Mouse (Mus musculus) A20 (cell line): Measurements from ENCODE around the gene Nos3.

Experiments
- DNase-seq: peaks from one replicate; pipeline ENCODE4 v3.0.0-alpha.2; 2011; ENCODE audit warnings: low read depth, low spot score

Nos3 gene

GRCm38 (mm10) chr5:24344477-24345051 lies 20.0 kb upstream of the Nos3 start:
- no peak for DNase-seq

GRCm38 (mm10) chr5:24346313-24346712 lies 18.3 kb upstream of the Nos3 start:
- DNase-seq = no peak

GRCm38 (mm10) chr5:24347186-24347875 lies 17.3 kb upstream of the Nos3 start:
- DNase-seq = no peak

- DNase-seq = peak; percentile 84
Observed at GRCm38 (mm10) chr5:24348128-24348527, 16.5 kb upstream of the Nos3 start.

- no peak for DNase-seq
Observed at GRCm38 (mm10) chr5:24348546-24348945, 16.1 kb upstream of the Nos3 start.

- no peak for DNase-seq
Observed at GRCm38 (mm10) chr5:24350073-24350472, 14.5 kb upstream of the Nos3 start.

- DNase-seq = no peak
Observed at GRCm38 (mm10) chr5:24350531-24351250, 13.9 kb upstream of the Nos3 start.

GRCm38 (mm10) chr5:24351278-24351677 lies 13.3 kb upstream of the Nos3 start, which contains the start of gene Kcnh2:
Kcnh2 (minus strand) TSS chr5:24351604.
- no peak for DNase-seq

- DNase-seq = no peak
Observed at GRCm38 (mm10) chr5:24351701-24352171, 12.9 kb upstream of the Nos3 start.

GRCm38 (mm10) chr5:24352251-24352859 lies 12.3 kb upstream of the Nos3 start:
- no peak for DNase-seq

GRCm38 (mm10) chr5:24353327-24353726 lies 11.3 kb upstream of the Nos3 start:
- DNase-seq = no peak

GRCm38 (mm10) chr5:24356764-24357163 lies 7.8 kb upstream of the Nos3 start:
- DNase-seq = no peak

- DNase-seq = peak; percentile 84
Observed at GRCm38 (mm10) chr5:24357461-24357860, 7.1 kb upstream of the Nos3 start.

GRCm38 (mm10) chr5:24360792-24361454 lies 3.7 kb upstream of the Nos3 start:
- peak; percentile 80 for DNase-seq

GRCm38 (mm10) chr5:24363467-24363866 lies 1.1 kb upstream of the Nos3 start:
- no peak for DNase-seq

- DNase-seq = no peak
Observed at GRCm38 (mm10) chr5:24364061-24364460, 549 bp upstream of the Nos3 start.

GRCm38 (mm10) chr5:24364963-24365362 lies 353 bp downstream of the Nos3 start:
- no peak for DNase-seq

GRCm38 (mm10) chr5:24365528-24365927 lies 918 bp downstream of the Nos3 start:
- no peak for DNase-seq

GRCm38 (mm10) chr5:24366426-24366825 lies 1.8 kb downstream of the Nos3 start:
- no peak for DNase-seq

GRCm38 (mm10) chr5:24369767-24370166 lies 5.2 kb downstream of the Nos3 start:
- DNase-seq = no peak

- DNase-seq = no peak
Observed at GRCm38 (mm10) chr5:24373807-24374206, 9.2 kb downstream of the Nos3 start.

GRCm38 (mm10) chr5:24374216-24374615 lies 9.6 kb downstream of the Nos3 start:
- no peak for DNase-seq
